ENCODE assay signal across 27 mouse cellular contexts in the genomic region with DNA sequence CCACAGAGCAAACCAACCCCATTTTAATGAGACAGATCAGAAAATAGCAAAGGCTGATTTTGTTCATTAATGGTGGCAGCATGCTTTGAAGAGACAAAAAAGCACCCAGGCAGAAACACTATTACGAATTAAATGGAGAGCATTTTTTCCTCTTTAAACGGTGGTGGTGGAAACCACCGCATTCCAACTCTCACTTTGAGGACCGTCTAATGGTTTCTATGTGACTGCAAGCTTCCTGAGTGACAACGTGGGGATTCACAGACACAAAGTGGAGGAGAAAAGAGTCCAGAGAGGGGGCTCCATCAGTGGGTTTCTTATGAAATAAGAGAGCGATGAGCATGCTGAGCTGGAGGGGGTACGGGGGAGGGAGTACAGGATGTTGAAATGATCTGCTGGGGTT.
DNase-seq lines count a peak whose midpoint lies in the region; ATAC-seq and TF ChIP-seq lines count a peak whose summit lies in the region.
"Had no signal": no experiment of that assay in that cellular context is flagged by ENCODE, and none has a peak within 500 bp of the region (broad histone marks: within the 10 kb centered on the region; RNA-seq: fewer than 3 reads in every experiment).

No protein-coding gene starts in this region.

- WGBS in forebrain, embryonic 16.5 days, result 19% methylated on average over 7 of the region's 7 CpGs
- 24% methylated on average over 7 of the region's 7 CpGs for WGBS in forebrain, postnatal 0 days
- 74% methylated on average over 7 of the region's 7 CpGs for WGBS in liver, embryonic 11.5 days
- 67% methylated on average over 7 of the region's 7 CpGs for WGBS in liver, postnatal 0 days (ENCODE audit: insufficient replicate concordance)

- POLR2A ChIA-PET in Patski (lab: Charles Lee), result interaction anchor here (0.6 kb wide), 1 partner anchor 8 kb away, joined by 3 read pairs; no protein-coding TSS in a partner anchor

- 0 out of 2 replicates have a peak, but pooled peaks have one; percentile 52 for ATAC-seq in forebrain, embryonic 16.5 days
- ATAC-seq in forebrain, postnatal 0 days, result no peak
- no peak for ATAC-seq in liver, embryonic 11.5 days (replicated peaks; ENCODE audit: low FRiP score)
- no peak for ATAC-seq in liver, postnatal 0 days
- peak; percentile 17 for ATAC-seq in Patski
- ATAC-seq: activated CD4-positive, CD25-positive, alpha-beta regulatory T cell, adult 4 months; CD4-positive, CD25-positive, alpha-beta regulatory T cell, adult 4 months; hindbrain, postnatal 0 days; intestine, embryonic 15.5 days had no signal

- H3K27ac ChIP-seq in forebrain, embryonic 16.5 days (ENCODE audit: low read length), result no peak overlapping the region
- H3K27ac ChIP-seq in forebrain, postnatal 0 days (ENCODE audit: low read depth, low read length), result no peak overlapping the region
- H3K27ac ChIP-seq in liver, embryonic 11.5 days (ENCODE audit: low read depth, low read length), result no peak overlapping the region
- no peak overlapping the region for H3K27ac ChIP-seq in liver, postnatal 0 days (ENCODE audit: low read depth)
- H3K27ac ChIP-seq: embryonic facial prominence, embryonic 12.5 days; gastrocnemius, adult 2 months; heart, adult 2 months; hindbrain, postnatal 0 days; intestine, embryonic 15.5 days; limb, embryonic 12.5 days; midbrain, embryonic 12.5 days; stomach, embryonic 15.5 days had no signal

- H3K4me1 ChIP-seq in forebrain, embryonic 16.5 days (replicated peaks; ENCODE audit: control insufficient read depth, insufficient read depth, low read length), result no peaks in the 10 kb centered on the region
- no peaks in the 10 kb centered on the region for H3K4me1 ChIP-seq in forebrain, postnatal 0 days (ENCODE audit: insufficient read depth)
- no peaks in the 10 kb centered on the region for H3K4me1 ChIP-seq in liver, embryonic 11.5 days (replicated peaks; ENCODE audit: control insufficient read depth, insufficient read depth, low read length)
- H3K4me1 ChIP-seq in liver, postnatal 0 days (ENCODE audit: insufficient read depth), result peaks cover 4% of the 10 kb centered on the region
- H3K4me1 ChIP-seq: embryonic facial prominence, embryonic 12.5 days; intestine, embryonic 15.5 days; midbrain, embryonic 12.5 days; stomach, embryonic 15.5 days had no signal

- in situ Hi-C loops in Patski (cut with MboI; ENCODE audit: low pct_unique_long_range_greater_than_20kb), result no loop called here

- DNase-seq in forebrain, postnatal 0 days, result no peak
- DNase-seq in liver, embryonic 11.5 days (ENCODE audit: low spot score), result peak; percentile 11
- DNase-seq in liver, postnatal 0 days, result no peak
- no peak for DNase-seq in Patski (ENCODE audit: low read depth, low spot score)
- peak; percentile 13 for DNase-seq in retina, embryonic 14.5 days (ENCODE audit: low spot score)
- DNase-seq in gastrocnemius, postnatal 36 days, result no peak
- no peak for DNase-seq in adrenal gland, postnatal 25 days
- DNase-seq: adrenal gland, adult 2 months; cerebellum, adult 9-10 months; cerebellum, postnatal 36 days; embryo, embryonic 11 days; gastrocnemius, adult 2 months; heart, adult 2 months; heart, postnatal 14 days; kidney, adult 2 months; kidney, postnatal 4 days; lung, postnatal 36 days; thymus, postnatal 14 days had no signal

- no peaks in the 10 kb centered on the region for H3K9me3 ChIP-seq in forebrain, embryonic 16.5 days (ENCODE audit: control insufficient read depth, low read length)
- H3K9me3 ChIP-seq in forebrain, postnatal 0 days (ENCODE audit: low read length), result no peaks in the 10 kb centered on the region
- H3K9me3 ChIP-seq in liver, embryonic 11.5 days (ENCODE audit: control insufficient read depth, low read length), result no peaks in the 10 kb centered on the region
- H3K9me3 ChIP-seq in liver, postnatal 0 days (ENCODE audit: low read length), result no peaks in the 10 kb centered on the region
- H3K9me3 ChIP-seq: embryonic facial prominence, embryonic 12.5 days; intestine, embryonic 15.5 days; limb, embryonic 12.5 days; midbrain, embryonic 12.5 days; stomach, embryonic 15.5 days had no signal

- no peak for TF ChIP-seq EP300 in liver, postnatal 0 days (IDR thresholded peaks at IDR 0.05; ENCODE audit: low read depth)

- intact Hi-C loops in gastrocnemius, postnatal 36 days (cut with DNase I), result no loop called here

- no peak overlapping the region for H3K4me3 ChIP-seq in forebrain, embryonic 16.5 days (replicated peaks; ENCODE audit: low read length)
- no peak overlapping the region for H3K4me3 ChIP-seq in forebrain, postnatal 0 days (ENCODE audit: low read depth, low read length)
- no peak overlapping the region for H3K4me3 ChIP-seq in liver, embryonic 11.5 days (ENCODE audit: low read depth, low read length)
- no peak overlapping the region for H3K4me3 ChIP-seq in liver, postnatal 0 days (ENCODE audit: low read depth, low read length)
- H3K4me3 ChIP-seq: embryonic facial prominence, embryonic 12.5 days; gastrocnemius, adult 2 months; heart, adult 2 months; intestine, embryonic 15.5 days; limb, embryonic 12.5 days; midbrain, embryonic 12.5 days; stomach, embryonic 15.5 days had no signal

- H3K27me3 ChIP-seq in forebrain, embryonic 16.5 days (replicated peaks; ENCODE audit: control insufficient read depth, insufficient read depth, low read length), result no peaks in the 10 kb centered on the region
- no peaks in the 10 kb centered on the region for H3K27me3 ChIP-seq in forebrain, postnatal 0 days (ENCODE audit: insufficient read depth, low read length)
- H3K27me3 ChIP-seq in liver, embryonic 11.5 days (replicated peaks; ENCODE audit: control insufficient read depth, insufficient read depth, low read length), result no peaks in the 10 kb centered on the region
- H3K27me3 ChIP-seq in liver, postnatal 0 days (ENCODE audit: insufficient read depth, low read length), result no peaks in the 10 kb centered on the region
- no peaks in the 10 kb centered on the region for H3K27me3 ChIP-seq in Patski
- H3K27me3 ChIP-seq: embryonic facial prominence, embryonic 12.5 days; intestine, embryonic 15.5 days; limb, embryonic 12.5 days; midbrain, embryonic 12.5 days; stomach, embryonic 15.5 days had no signal

- H3K4me2 ChIP-seq in forebrain, embryonic 16.5 days (ENCODE audit: low read length), result no peak overlapping the region
- no peak overlapping the region for H3K4me2 ChIP-seq in forebrain, postnatal 0 days (ENCODE audit: low read depth)
- H3K4me2 ChIP-seq in liver, embryonic 11.5 days, result no peak overlapping the region
- H3K4me2 ChIP-seq in liver, postnatal 0 days (ENCODE audit: low read depth, low read length), result no peak overlapping the region
- H3K4me2 ChIP-seq: embryonic facial prominence, embryonic 12.5 days; intestine, embryonic 15.5 days; limb, embryonic 12.5 days; midbrain, embryonic 12.5 days; stomach, embryonic 15.5 days had no signal

- CTCF ChIA-PET in Patski (lab: Charles Lee), result interaction anchor here (1.6 kb wide), 1 partner anchor 10 kb away, joined by 4 read pairs; no protein-coding TSS in a partner anchor

- H3K36me3 ChIP-seq in forebrain, embryonic 16.5 days (ENCODE audit: control insufficient read depth, insufficient read depth), result no peaks in the 10 kb centered on the region
- no peaks in the 10 kb centered on the region for H3K36me3 ChIP-seq in forebrain, postnatal 0 days (ENCODE audit: insufficient read depth)
- H3K36me3 ChIP-seq in liver, embryonic 11.5 days (ENCODE audit: control insufficient read depth, insufficient read depth, low read length), result no peaks in the 10 kb centered on the region
- no peaks in the 10 kb centered on the region for H3K36me3 ChIP-seq in liver, postnatal 0 days (replicated peaks; ENCODE audit: insufficient read depth, low read length)
- H3K36me3 ChIP-seq: embryonic facial prominence, embryonic 12.5 days; intestine, embryonic 15.5 days; limb, embryonic 12.5 days; midbrain, embryonic 12.5 days; stomach, embryonic 15.5 days had no signal

- TF ChIP-seq CTCF in forebrain, postnatal 0 days (IDR thresholded peaks at IDR 0.05; ENCODE audit: low read depth), result no peak
- TF ChIP-seq CTCF in liver, postnatal 0 days (IDR thresholded peaks at IDR 0.05; ENCODE audit: low read depth), result no peak
- TF ChIP-seq CTCF in Patski (IDR thresholded peaks at IDR 0.05), result no peak

- H3K9ac ChIP-seq in forebrain, embryonic 16.5 days (replicated peaks; ENCODE audit: low read depth, low read length), result no peak overlapping the region
- H3K9ac ChIP-seq in forebrain, postnatal 0 days, result no peak overlapping the region
- H3K9ac ChIP-seq in liver, embryonic 11.5 days (ENCODE audit: low read depth, low read length), result no peak overlapping the region
- no peak overlapping the region for H3K9ac ChIP-seq in liver, postnatal 0 days (replicated peaks)
- H3K9ac ChIP-seq: embryonic facial prominence, embryonic 12.5 days; intestine, embryonic 15.5 days; limb, embryonic 12.5 days; midbrain, embryonic 12.5 days; stomach, embryonic 15.5 days had no signal

Comparison
In these comparisons a context has a peak if more than half of its experiments do, and no peak if none do; other contexts are left out.
1. ATAC-seq: peak in forebrain, embryonic 16.5 days (single experiment) and Patski (single experiment); none in forebrain, postnatal 0 days (single experiment), liver, embryonic 11.5 days (single experiment) and liver, postnatal 0 days (single experiment).
2. DNase-seq: peak in liver, embryonic 11.5 days (single experiment) and retina, embryonic 14.5 days (single experiment); none in forebrain, postnatal 0 days (single experiment), liver, postnatal 0 days (single experiment), Patski (single experiment), gastrocnemius, postnatal 36 days (0 of 2) and adrenal gland, postnatal 25 days (single experiment).